Mouse (Mus musculus): ENCODE measurements around the gene Pip4k2a. TPM values are rescaled to one million over a fixed set of nuclear protein-coding genes. Genes with fewer than 3 reads are reported as not detected.

Gene Pip4k2a
- total and polyA plus RNA-seq, 3 experiments: 6.6 to 52.9 (median 20.8) TPM

DNA sequence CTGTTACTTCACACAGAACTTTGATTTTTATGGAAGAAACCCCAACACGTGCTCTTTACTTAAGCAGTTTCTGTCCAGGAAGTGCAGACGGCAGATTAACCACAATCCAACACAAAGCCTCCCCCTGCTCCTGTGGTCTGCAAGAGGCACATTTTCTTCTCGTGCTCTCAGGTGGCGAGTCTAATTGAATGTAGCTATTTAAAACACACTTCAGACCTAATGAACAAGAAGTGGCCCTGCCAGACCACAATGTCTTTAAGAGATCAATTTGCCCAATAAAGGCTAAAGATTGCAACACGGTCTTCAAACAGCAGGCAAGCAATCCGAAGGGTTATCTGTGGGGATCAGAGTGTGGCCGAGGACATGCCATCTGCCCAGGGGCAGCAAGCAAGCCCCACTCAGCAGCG lies 59.0 kb downstream of the Pip4k2a start (continued):
- TF ChIP-seq MEF2A (IDR thresholded peaks at IDR 0.05; ENCODE audit: borderline replicate concordance, low read depth, low read length): 0 out of 2 replicates have a peak, but pooled peaks have one; percentile 37
- no peak for TF ChIP-seq MXI1 (IDR thresholded peaks at IDR 0.05; ENCODE audit: low read depth, low read length)
- TF ChIP-seq ZKSCAN1 (IDR thresholded peaks at IDR 0.05; ENCODE audit: borderline replicate concordance, low read depth, low read length): no peak
- TF ChIP-seq MAFK (IDR thresholded peaks at IDR 0.05; ENCODE audit: insufficient replicate concordance, low read length): no peak
- no peak for TF ChIP-seq IRF4 (IDR thresholded peaks at IDR 0.05; ENCODE audit: low read depth, low read length)
- TF ChIP-seq UBTF (IDR thresholded peaks at IDR 0.05; ENCODE audit: low read depth, low read length): no peak

DNA sequence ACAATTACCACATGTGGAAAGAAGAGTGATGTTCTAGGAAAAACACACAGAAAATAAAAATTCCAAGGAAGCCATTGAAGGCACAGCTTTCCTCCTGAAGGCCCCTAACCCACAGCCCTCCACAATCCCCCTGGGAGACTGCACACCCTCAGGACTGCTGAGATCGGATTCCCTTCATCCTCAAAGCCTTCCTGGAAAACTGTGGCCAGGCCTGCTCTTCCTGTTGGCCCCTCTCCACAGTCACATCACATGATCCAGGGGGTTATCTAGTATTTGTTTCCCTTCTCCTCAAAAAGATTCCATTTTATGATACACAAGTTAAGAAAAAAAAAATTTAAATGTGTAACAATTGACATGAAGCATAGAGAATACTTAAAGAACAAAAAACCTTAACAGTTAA lies 59.7 kb downstream of the Pip4k2a start:
- Histone ChIP-seq H3K27ac (ENCODE audit: insufficient read depth, low read depth) (no peak overlapping the region), H3K9me3 (replicated peaks; ENCODE audit: low read length) (no peaks in the 10 kb centered on the region)
- in situ Hi-C loops (cut with MboI; ENCODE audit: low pct_ligation_motif_present, low pct_unique_long_range_greater_than_20kb, low sequenced_read_pairs): no loop called here

DNA sequence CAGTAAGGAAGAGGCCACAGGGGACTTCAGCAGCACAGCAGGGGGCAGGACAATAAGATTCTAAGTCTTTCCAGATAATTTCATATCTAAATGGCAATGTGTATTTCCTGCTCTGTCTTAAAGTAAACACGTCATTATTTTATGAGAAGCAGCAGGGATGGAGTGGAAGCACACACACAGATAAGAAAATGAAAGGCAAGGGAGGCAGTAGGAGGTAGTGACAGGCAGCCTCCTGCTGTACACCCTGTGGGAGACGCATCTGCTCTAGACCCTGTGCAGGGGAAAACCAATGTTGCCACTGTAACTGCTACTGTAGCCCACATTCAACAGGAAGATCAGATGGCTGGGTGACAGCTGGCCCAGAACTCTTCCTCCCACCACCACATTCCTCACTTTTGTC lies 60.3 kb downstream of the Pip4k2a start:
- in situ Hi-C loops (cut with MboI; ENCODE audit: low pct_ligation_motif_present, low pct_unique_long_range_greater_than_20kb, low sequenced_read_pairs): no loop called here
- Histone ChIP-seq H3K36me3 (replicated peaks in 1 of 2; ENCODE audit: control insufficient read depth in 1 of 2, insufficient read depth in 1 of 2, low read length in 1 of 2) (peaks cover 0 to 31% of the 10 kb centered on the region in 2 experiments), H3K9me3 (replicated peaks; ENCODE audit: low read length) (no peaks in the 10 kb centered on the region), H3K4me3 (replicated peaks in 1 of 3; ENCODE audit: low read depth in 2 of 3, low read length in 2 of 3, poor library complexity in 1 of 3) (no peak overlapping the region), H3K9ac (ENCODE audit: insufficient read depth, low read depth) (no peak overlapping the region), H3K79me2 (replicated peaks; ENCODE audit: control insufficient read depth, extremely low read depth, insufficient read depth, poor library complexity, severe bottlenecking) (no peaks in the 10 kb centered on the region), H3K4me1 (ENCODE audit: control insufficient read depth in 1 of 2, insufficient read depth in 2 of 2) (peaks cover 0 to 90% of the 10 kb centered on the region in 2 experiments; a peak in 2 of 4 replicates), H3K27ac (ENCODE audit: insufficient read depth, low read depth) (no peak overlapping the region), H3K4me2 (ENCODE audit: insufficient read depth, low read depth, poor library complexity, severe bottlenecking) (no peak overlapping the region), H3K27me3 (replicated peaks) (no peaks in the 10 kb centered on the region)
- DNase-seq (ENCODE audit: extremely low read depth): peak; percentile 50
- dilution Hi-C loops (cut with MboI; ENCODE audit: extremely low pct_ligation_motif_present, extremely low pct_unique_long_range_greater_than_20kb, low sequenced_read_pairs): no loop called here
- peak; percentile 34 for TF ChIP-seq ETS1 (conservative IDR thresholded peaks at IDR 0.05; ENCODE audit: low read depth, low read length)
- TF ChIP-seq NELFE (IDR thresholded peaks at IDR 0.05; ENCODE audit: low read depth, low read length): no peak
- TF ChIP-seq SIN3A (IDR thresholded peaks at IDR 0.05; ENCODE audit: low read length): peak; percentile 44; the same call in 1 of the 2 replicates

More for the DNA sequence above, 59.7 kb downstream of the Pip4k2a start:
- Histone ChIP-seq H3K79me2 (replicated peaks; ENCODE audit: control insufficient read depth, extremely low read depth, insufficient read depth, poor library complexity, severe bottlenecking) (no peaks in the 10 kb centered on the region), H3K4me1 (ENCODE audit: control insufficient read depth in 1 of 2, insufficient read depth in 2 of 2) (peaks cover 0 to 96% of the 10 kb centered on the region in 2 experiments; a peak in 2 of 4 replicates), H3K9ac (ENCODE audit: insufficient read depth, low read depth) (no peak overlapping the region), H3K4me2 (ENCODE audit: insufficient read depth, low read depth, poor library complexity, severe bottlenecking) (no peak overlapping the region), H3K27me3 (replicated peaks) (no peaks in the 10 kb centered on the region), H3K4me3 (replicated peaks in 1 of 3; ENCODE audit: low read depth in 2 of 3, low read length in 2 of 3, poor library complexity in 1 of 3) (no peak overlapping the region), H3K36me3 (replicated peaks in 1 of 2; ENCODE audit: control insufficient read depth in 1 of 2, insufficient read depth in 1 of 2, low read length in 1 of 2) (peaks cover 0 to 32% of the 10 kb centered on the region in 2 experiments)
- dilution Hi-C loops (cut with MboI; ENCODE audit: extremely low pct_ligation_motif_present, extremely low pct_unique_long_range_greater_than_20kb, low sequenced_read_pairs): no loop called here
- DNase-seq (ENCODE audit: extremely low read depth): no peak
- no peak for TF ChIP-seq MXI1 (IDR thresholded peaks at IDR 0.05; ENCODE audit: low read depth, low read length)
- TF ChIP-seq IRF4 (IDR thresholded peaks at IDR 0.05; ENCODE audit: low read depth, low read length): no peak
- TF ChIP-seq HCFC1 (IDR thresholded peaks at IDR 0.05; ENCODE audit: low read depth, low read length): no peak
- TF ChIP-seq ZC3H11A (IDR thresholded peaks at IDR 0.05; ENCODE audit: low read depth, low read length): no peak
- TF ChIP-seq ZNF384 (IDR thresholded peaks at IDR 0.05; ENCODE audit: low read depth, low read length): no peak
- no peak for TF ChIP-seq ETS1 (conservative IDR thresholded peaks at IDR 0.05; ENCODE audit: low read depth, low read length)
- TF ChIP-seq GABPA (IDR thresholded peaks at IDR 0.05; ENCODE audit: insufficient replicate concordance, low read depth, low read length): no peak
- no peak for TF ChIP-seq CTCF (conservative IDR thresholded peaks at IDR 0.05 in 1 of 2, IDR thresholded peaks at IDR 0.05 in 1 of 2; ENCODE audit: low read depth in 2 of 2, low read length in 2 of 2)

All from CH12.LX (cell line).